Mouse (Mus musculus) monocyte, adult 2 months (primary cell): ENCODE results near the gene Ank2.

Experiments
- DNase-seq, 2 experiments: peaks; one replicate each; pipeline ENCODE4 v3.0.0; 2022; ENCODE audit warnings: low spot score in 2 of 2, low read depth in 1 of 2

The Ank2 gene

GRCm38 (mm10) chr3:127038570-127038969, 460.6 kb downstream of the Ank2 start:
- DNase-seq, result no peak

GRCm38 (mm10) chr3:127036118-127036517, 463.0 kb downstream of the Ank2 start:
- DNase-seq, result no peak

- no peak for DNase-seq
These were observed 463.6 kb downstream of the Ank2 start for GRCm38 (mm10) chr3:127035540-127035939.

- DNase-seq, result no peak
These were observed 464.2 kb downstream of the Ank2 start for GRCm38 (mm10) chr3:127034983-127035382.

- no peak for DNase-seq
These were observed 475.2 kb downstream of the Ank2 start for GRCm38 (mm10) chr3:127023992-127024391.

GRCm38 (mm10) chr3:127020167-127020566, 479.0 kb downstream of the Ank2 start:
- no peak for DNase-seq

GRCm38 (mm10) chr3:127019728-127020127, 479.4 kb downstream of the Ank2 start:
- DNase-seq, result no peak

- DNase-seq, result no peak
These were observed 480.0 kb downstream of the Ank2 start for GRCm38 (mm10) chr3:127019109-127019508.

- DNase-seq, result no peak
These were observed 481.6 kb downstream of the Ank2 start for GRCm38 (mm10) chr3:127017523-127017922.

GRCm38 (mm10) chr3:127015596-127015995, 483.6 kb downstream of the Ank2 start:
- DNase-seq, result no peak

GRCm38 (mm10) chr3:127015175-127015574, 484.0 kb downstream of the Ank2 start:
- no peak for DNase-seq

- DNase-seq, result no peak
These were observed 485.2 kb downstream of the Ank2 start for GRCm38 (mm10) chr3:127013976-127014375.

GRCm38 (mm10) chr3:127012525-127012924, 486.6 kb downstream of the Ank2 start:
- DNase-seq, result no peak

- DNase-seq, result no peak
These were observed 493.1 kb downstream of the Ank2 start for GRCm38 (mm10) chr3:127005898-127006673.

- DNase-seq, result no peak
These were observed 494.1 kb downstream of the Ank2 start for GRCm38 (mm10) chr3:127004860-127005633.

GRCm38 (mm10) chr3:127003946-127004345, 495.2 kb downstream of the Ank2 start:
- no peak for DNase-seq

GRCm38 (mm10) chr3:126998742-126999112, 500.4 kb downstream of the Ank2 start:
- no peak for DNase-seq

GRCm38 (mm10) chr3:126998008-126998741, 501.0 kb downstream of the Ank2 start:
- DNase-seq, result no peak

GRCm38 (mm10) chr3:126997391-126998007, 501.7 kb downstream of the Ank2 start:
- DNase-seq, result no peak

- DNase-seq, result no peak
These were observed 502.4 kb downstream of the Ank2 start for GRCm38 (mm10) chr3:126996721-126997120.

- DNase-seq, result no peak
These were observed 503.2 kb downstream of the Ank2 start for GRCm38 (mm10) chr3:126995970-126996369.
